Mouse (Mus musculus) lung, embryonic 15.5 days (tissue): Measurements from ENCODE around the gene Fmnl1. TPM values are rescaled to one million over a fixed set of nuclear protein-coding genes. Genes with fewer than 3 reads are reported as not detected.

Source experiments
- ATAC-seq: fragments of 200-750 bp; cut with Nextera tagmentation; 2 replicates; pipeline ENCODE4 v1.8.0; 2017; ENCODE audit warnings: moderate number of reproducible peaks, borderline replicate concordance; ENCODE audit not compliant: low FRiP score, low TSS enrichment; ENCODE audit errors: extremely low read depth
- H3K27ac ChIP-seq: fragments of 300-500 bp; sonication (generic); 2 replicates; pipeline ENCODE4 v1.5.1; 2015; ENCODE audit warnings: moderate library complexity, mild to moderate bottlenecking, inconsistent platforms
- H3K27me3 ChIP-seq: fragments of 300-500 bp; sonication (generic); 2 replicates; pipeline ENCODE4 v1.6.1; 2015; ENCODE audit warnings: inconsistent platforms
- H3K36me3 ChIP-seq: fragments of 300-500 bp; sonication (generic); 2 replicates; pipeline ENCODE4 v1.6.1; 2015; ENCODE audit warnings: inconsistent platforms
- H3K4me1 ChIP-seq: fragments of 300-500 bp; sonication (generic); 2 replicates; pipeline ENCODE4 v1.6.1; 2015; ENCODE audit warnings: inconsistent platforms
- H3K4me2 ChIP-seq: fragments of 300-500 bp; sonication (generic); 2 replicates; pipeline ENCODE4 v1.6.1; 2015; ENCODE audit warnings: inconsistent platforms, mild to moderate bottlenecking, moderate library complexity
- H3K4me3 ChIP-seq: fragments of 300-500 bp; sonication (generic); 2 replicates; pipeline ENCODE4 v1.5.1; 2015; ENCODE audit warnings: mild to moderate bottlenecking, inconsistent platforms
- H3K9ac ChIP-seq: fragments of 300-500 bp; sonication (generic); 2 replicates; pipeline ENCODE4 v1.6.1; 2015; ENCODE audit warnings: inconsistent platforms
- H3K9me3 ChIP-seq: fragments of 300-500 bp; sonication (generic); 2 replicates; pipeline ENCODE4 v1.6.1; 2016; ENCODE audit warnings: inconsistent platforms
- WGBS: fragments of 180-500 bp; shearing (Covaris S2); methylation state at CpG from one replicate; pipeline ENCODE4 v1.1.7; 2015; 5-methylcytosine and 5-hydroxymethylcytosine counted together
- polyA plus RNA-seq: library from polyadenylated mRNA; unstranded; fragments of >200 nt; fragmentation: Nextera tagmentation; extraction: Ambion mirVana; gene quantifications from 2 replicates; pipeline ENCODE4 v1.2.1, GENCODE M21; 2015

Fmnl1 gene
- polyA plus RNA-seq, 1 experiment from 2014 or later = 3.7 TPM

- peaks cover 100% of the 10 kb centered on the region for H3K27me3 ChIP-seq
- no peaks in the 10 kb centered on the region for H3K9me3 ChIP-seq
- H3K36me3 ChIP-seq = no peaks in the 10 kb centered on the region
- no peak for ATAC-seq
- H3K4me1 ChIP-seq = peaks cover 24% of the 10 kb centered on the region
- no peak overlapping the region for H3K4me2 ChIP-seq
- no peak overlapping the region for H3K27ac ChIP-seq
- H3K4me3 ChIP-seq = no peak overlapping the region
- H3K9ac ChIP-seq = no peak overlapping the region
- WGBS = 79% methylated on average over 5 of the region's 5 CpGs
Observed at GRCm38 (mm10) chr11:103195656-103196055, 24.7 kb downstream of the Fmnl1 start.

DNA sequence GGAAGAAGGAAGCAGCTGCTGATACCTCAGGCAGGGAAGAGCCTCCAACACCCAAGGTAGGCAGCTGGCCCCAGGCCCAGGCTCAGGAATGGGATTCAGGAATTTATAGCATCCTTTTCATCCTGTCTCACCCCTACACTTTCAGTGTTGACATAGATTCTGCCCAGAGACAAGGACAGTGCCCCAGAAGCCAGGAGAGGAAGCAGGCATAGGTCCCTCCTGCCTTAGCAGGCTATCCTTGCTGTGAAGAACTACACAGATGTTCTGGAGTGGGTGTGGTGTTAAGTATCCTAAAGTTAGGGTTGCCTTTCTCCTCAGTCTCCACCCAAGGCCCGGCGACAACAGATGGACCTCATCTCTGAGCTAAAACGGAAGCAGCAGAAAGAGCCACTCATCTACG, 26.4 kb downstream of the Fmnl1 start:
- no peak overlapping the region for H3K27ac ChIP-seq
- WGBS = 69% methylated on average over 4 of the region's 4 CpGs
- ATAC-seq = no peak
- no peak overlapping the region for H3K9ac ChIP-seq
- H3K36me3 ChIP-seq = no peaks in the 10 kb centered on the region
- peaks cover 34% of the 10 kb centered on the region for H3K4me1 ChIP-seq
- peaks cover 90% of the 10 kb centered on the region for H3K27me3 ChIP-seq
- no peak overlapping the region for H3K4me3 ChIP-seq
- H3K4me2 ChIP-seq = no peak overlapping the region
- H3K9me3 ChIP-seq = no peaks in the 10 kb centered on the region

- no peak overlapping the region for H3K27ac ChIP-seq
- H3K36me3 ChIP-seq = no peaks in the 10 kb centered on the region
- peak overlapping the region; percentile 45; the same call in 1 of the 2 replicates for H3K4me3 ChIP-seq
- peak overlapping the region; percentile 90 for H3K4me2 ChIP-seq
- H3K4me1 ChIP-seq = peaks cover 28% of the 10 kb centered on the region
- peaks cover 80% of the 10 kb centered on the region for H3K27me3 ChIP-seq
- H3K9me3 ChIP-seq = no peaks in the 10 kb centered on the region
- no peak for ATAC-seq
- no peak overlapping the region for H3K9ac ChIP-seq
- WGBS = 3% methylated on average over 16 of the region's 16 CpGs
Observed at GRCm38 (mm10) chr11:103198339-103198738, 27.4 kb downstream of the Fmnl1 start.

DNA sequence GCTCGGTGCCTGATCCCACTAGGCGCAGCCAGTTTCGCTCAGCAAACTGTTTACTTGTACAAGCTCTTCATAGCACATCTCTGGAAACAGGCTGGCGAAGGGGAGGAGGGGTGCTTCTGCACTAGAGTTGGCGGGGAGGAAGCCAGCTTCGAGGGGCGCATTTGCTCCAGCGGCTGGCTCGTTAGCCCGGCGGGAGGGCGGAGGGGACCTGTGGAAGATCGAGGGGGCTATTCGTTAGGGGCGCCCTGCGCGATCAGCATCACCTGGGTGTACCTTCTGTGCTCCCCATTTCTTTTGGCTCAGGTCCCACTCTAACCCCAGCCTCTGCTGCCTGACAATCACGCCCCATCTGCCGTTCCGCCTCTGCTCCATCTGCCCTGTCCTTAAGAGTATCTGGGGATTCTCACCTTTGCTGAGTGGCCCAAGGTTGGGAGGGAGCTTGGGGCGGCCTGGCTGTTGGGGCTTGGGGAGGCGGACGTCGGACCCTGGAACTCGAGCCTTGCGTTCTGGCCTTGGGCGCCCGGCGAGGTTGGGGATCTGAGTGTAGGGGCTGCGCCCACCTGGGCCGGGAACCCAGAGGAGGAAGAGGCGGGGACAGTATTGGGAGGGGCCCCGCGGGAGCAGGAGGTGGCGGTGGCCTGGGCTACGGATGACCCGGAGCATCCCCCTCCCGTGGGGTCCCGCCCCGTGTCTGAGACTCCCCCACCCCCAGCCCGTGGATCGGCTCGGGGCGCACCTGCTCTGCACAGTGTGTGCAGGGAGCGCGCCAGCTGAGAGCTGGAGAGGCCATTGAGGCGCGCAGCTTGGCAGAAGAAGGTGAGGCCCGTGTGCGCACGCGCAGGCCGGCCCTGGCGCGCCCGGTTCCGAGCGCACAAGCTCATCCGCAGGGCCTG, 28.2 kb downstream of the Fmnl1 start:
- H3K36me3 ChIP-seq = no peaks in the 10 kb centered on the region
- ATAC-seq = peak; percentile 55; the same call in 1 of the 2 replicates
- peaks cover 28% of the 10 kb centered on the region for H3K4me1 ChIP-seq
- H3K4me2 ChIP-seq = peak overlapping the region; percentile 90
- H3K27ac ChIP-seq = no peak overlapping the region
- H3K9me3 ChIP-seq = no peaks in the 10 kb centered on the region
- peak overlapping the region; percentile 34 for H3K9ac ChIP-seq
- peak overlapping the region; percentile 45 for H3K4me3 ChIP-seq
- peaks cover 72% of the 10 kb centered on the region for H3K27me3 ChIP-seq
- 3% methylated on average over 59 of the region's 59 CpGs for WGBS

DNA sequence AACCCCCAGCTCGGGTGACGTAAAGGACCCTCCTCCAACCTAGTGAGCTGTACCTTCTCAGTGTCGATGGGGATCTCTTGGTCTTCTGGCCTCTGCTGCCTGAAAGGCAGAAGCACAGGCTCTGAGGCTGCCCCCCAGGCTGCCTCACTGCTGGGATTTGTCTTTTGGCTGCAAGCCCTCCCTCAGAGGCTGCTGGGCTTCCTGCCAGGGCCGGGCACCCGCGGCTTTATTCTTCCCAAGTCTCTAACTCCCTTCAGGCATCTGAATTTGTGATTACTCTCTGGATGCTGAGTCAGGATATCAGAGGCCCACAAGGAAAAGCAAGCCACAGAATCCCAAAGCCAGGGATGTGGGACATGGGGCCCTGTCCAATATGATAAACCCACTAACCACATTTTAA, 30.8 kb downstream of the Fmnl1 start:
- Histone ChIP-seq H3K27me3 (peaks cover 47% of the 10 kb centered on the region), H3K4me1 (peaks cover 28% of the 10 kb centered on the region), H3K4me2 (no peak overlapping the region), H3K9me3 (no peaks in the 10 kb centered on the region), H3K9ac (no peak overlapping the region), H3K36me3 (no peaks in the 10 kb centered on the region), H3K4me3 (no peak overlapping the region), H3K27ac (no peak overlapping the region)
- 15% methylated on average over 6 of the region's 6 CpGs for WGBS
- peak; percentile 69; the same call in 1 of the 2 replicates for ATAC-seq

DNA sequence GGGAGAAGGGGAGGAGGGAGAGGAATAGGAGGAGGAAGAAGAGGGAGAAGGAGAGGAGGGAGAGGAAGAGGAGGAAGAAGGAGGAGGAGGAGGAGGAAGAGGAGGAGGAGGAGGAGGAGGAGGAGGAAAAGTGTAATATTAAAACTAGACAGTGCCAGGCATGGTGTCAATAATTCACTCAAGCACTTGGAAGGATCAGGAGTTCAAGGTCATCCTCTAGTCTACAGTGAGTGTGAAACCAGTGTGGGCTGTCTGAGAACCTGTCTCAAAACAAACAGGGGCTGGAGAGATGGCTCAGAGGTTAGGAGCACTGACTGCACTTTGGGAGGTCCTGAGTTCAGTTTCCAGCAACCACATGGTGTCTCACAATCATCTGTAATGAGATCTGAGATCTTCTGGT, 31.5 kb downstream of the Fmnl1 start:
- H3K4me2 ChIP-seq = no peak overlapping the region
- peaks cover 40% of the 10 kb centered on the region for H3K27me3 ChIP-seq
- no peak overlapping the region for H3K4me3 ChIP-seq
- H3K9ac ChIP-seq = no peak overlapping the region
- H3K9me3 ChIP-seq = no peaks in the 10 kb centered on the region
- H3K36me3 ChIP-seq = no peaks in the 10 kb centered on the region
- H3K4me1 ChIP-seq = peaks cover 28% of the 10 kb centered on the region
- ATAC-seq = no peak
- H3K27ac ChIP-seq = no peak overlapping the region

GRCm38 (mm10) chr11:103206203-103206602, 35.3 kb downstream of the Fmnl1 start:
- Histone ChIP-seq H3K4me1 (peaks cover 8% of the 10 kb centered on the region), H3K4me2 (no peak overlapping the region), H3K9me3 (no peaks in the 10 kb centered on the region), H3K4me3 (no peak overlapping the region), H3K36me3 (no peaks in the 10 kb centered on the region), H3K9ac (no peak overlapping the region), H3K27ac (no peak overlapping the region), H3K27me3 (peaks cover 2% of the 10 kb centered on the region; the same call in 1 of the 2 replicates)
- 88% methylated on average over 6 of the region's 6 CpGs for WGBS
- no peak for ATAC-seq

GRCm38 (mm10) chr11:103208458-103208857, 37.6 kb downstream of the Fmnl1 start, which contains the start of gene 1700023F06Rik:
1700023F06Rik (minus strand) TSS chr11:103208558.
- Histone ChIP-seq H3K9ac (no peak within 1 kb of the TSS), H3K4me2 (no peak within 1 kb of the TSS), H3K36me3 (no peaks in the 10 kb centered on the region), H3K27me3 (no peaks in the 10 kb centered on the region), H3K4me1 (no peaks in the 10 kb centered on the region), H3K27ac (no peak within 1 kb of the TSS), H3K4me3 (no peak within 1 kb of the TSS), H3K9me3 (no peaks in the 10 kb centered on the region)
- ATAC-seq = no peak
- WGBS = 81% methylated on average over 3 of the region's 3 CpGs

DNA sequence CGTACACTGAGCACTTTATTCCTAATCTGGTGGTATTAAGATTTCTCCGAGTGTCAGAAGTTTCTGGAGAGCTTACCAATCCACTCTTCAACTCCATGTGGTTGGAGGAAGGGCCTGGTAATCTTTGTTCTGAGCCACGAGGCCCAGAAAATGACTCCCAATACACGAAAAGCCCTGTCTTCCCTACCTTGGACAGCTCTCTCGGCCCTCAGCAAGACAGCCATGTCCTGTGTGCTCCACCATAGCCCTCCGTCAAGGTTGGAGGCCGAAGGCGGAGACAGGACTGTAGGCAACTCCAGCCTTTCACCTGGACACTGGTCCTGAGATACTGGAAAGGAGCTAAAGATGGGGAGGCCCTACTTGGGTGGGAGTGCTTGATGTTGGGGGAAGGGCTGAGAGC, 39.4 kb downstream of the Fmnl1 start:
- ATAC-seq = no peak
- no peak overlapping the region for H3K9ac ChIP-seq
- 50% methylated on average over 8 of the region's 8 CpGs for WGBS

DNA sequence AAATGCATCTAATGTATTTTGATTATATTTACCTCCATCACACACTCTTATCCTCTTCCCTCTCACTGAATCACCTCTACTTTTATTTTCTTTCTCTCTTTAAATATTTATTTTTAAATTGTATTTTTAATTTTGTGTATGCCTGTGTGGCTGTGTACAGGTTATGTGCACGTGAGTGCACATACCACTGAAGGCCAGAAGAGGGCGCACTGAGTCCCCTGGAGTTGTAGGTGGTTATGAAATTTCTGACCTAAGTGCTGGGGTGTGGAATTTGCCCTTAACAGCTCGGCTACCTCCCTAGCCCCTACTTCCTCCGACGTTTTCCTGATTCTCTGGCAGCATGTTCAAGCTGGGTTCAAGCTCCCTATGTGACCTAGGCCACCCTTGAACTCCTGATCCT, 42.8 kb downstream of the Fmnl1 start:
- ATAC-seq = no peak
- Histone ChIP-seq H3K36me3 (no peaks in the 10 kb centered on the region), H3K27ac (no peak overlapping the region), H3K4me2 (no peak overlapping the region), H3K4me1 (peaks cover 12% of the 10 kb centered on the region; the same call in 1 of the 2 replicates), H3K9me3 (no peaks in the 10 kb centered on the region), H3K9ac (no peak overlapping the region), H3K4me3 (no peak overlapping the region), H3K27me3 (peaks cover 3% of the 10 kb centered on the region; the same call in 1 of the 2 replicates)
- 75% methylated on average over 5 of the region's 5 CpGs for WGBS

More for the DNA sequence above, 39.4 kb downstream of the Fmnl1 start:
- H3K4me1 ChIP-seq = no peaks in the 10 kb centered on the region
- H3K27ac ChIP-seq = no peak overlapping the region
- no peaks in the 10 kb centered on the region for H3K9me3 ChIP-seq
- no peak overlapping the region for H3K4me3 ChIP-seq
- no peak overlapping the region for H3K4me2 ChIP-seq
- H3K36me3 ChIP-seq = no peaks in the 10 kb centered on the region
- H3K27me3 ChIP-seq = no peaks in the 10 kb centered on the region

DNA sequence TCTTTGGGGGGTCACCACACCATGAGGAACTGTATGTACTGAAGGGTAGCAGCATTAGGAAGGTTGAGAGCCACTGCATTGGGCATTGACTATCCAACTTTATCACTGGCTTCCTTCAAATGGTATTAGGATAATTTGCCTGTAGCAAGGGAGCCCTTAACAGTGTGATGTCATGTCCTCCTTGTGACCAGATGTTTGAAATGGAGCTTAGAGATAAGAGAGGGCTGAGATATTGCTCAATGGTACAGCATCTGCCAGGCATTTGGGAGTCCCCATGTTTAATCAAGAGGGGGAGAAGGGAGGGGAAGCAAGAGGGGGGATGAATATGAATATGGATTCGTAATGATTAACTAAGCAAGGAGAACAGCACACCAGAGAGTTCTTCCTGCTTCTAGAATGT, 44.4 kb downstream of the Fmnl1 start:
- Histone ChIP-seq H3K9me3 (no peaks in the 10 kb centered on the region), H3K4me3 (no peak overlapping the region), H3K36me3 (peaks cover 6% of the 10 kb centered on the region; the same call in 1 of the 2 replicates), H3K4me2 (no peak overlapping the region), H3K4me1 (peaks cover 12% of the 10 kb centered on the region; the same call in 1 of the 2 replicates), H3K9ac (no peak overlapping the region), H3K27ac (no peak overlapping the region), H3K27me3 (peaks cover 4% of the 10 kb centered on the region; the same call in 1 of the 2 replicates)
- ATAC-seq = no peak
- WGBS = 52% methylated on average over 1 of the region's 1 CpGs
